Mouse (Mus musculus): ENCODE measurements at regions not wholly inside any gene's neighbourhood (a gene's known extent, or its start where the extent isn't known, plus 50 kb on each side); places are given as distances from the start of the nearest gene placed in this dataset.

DNA sequence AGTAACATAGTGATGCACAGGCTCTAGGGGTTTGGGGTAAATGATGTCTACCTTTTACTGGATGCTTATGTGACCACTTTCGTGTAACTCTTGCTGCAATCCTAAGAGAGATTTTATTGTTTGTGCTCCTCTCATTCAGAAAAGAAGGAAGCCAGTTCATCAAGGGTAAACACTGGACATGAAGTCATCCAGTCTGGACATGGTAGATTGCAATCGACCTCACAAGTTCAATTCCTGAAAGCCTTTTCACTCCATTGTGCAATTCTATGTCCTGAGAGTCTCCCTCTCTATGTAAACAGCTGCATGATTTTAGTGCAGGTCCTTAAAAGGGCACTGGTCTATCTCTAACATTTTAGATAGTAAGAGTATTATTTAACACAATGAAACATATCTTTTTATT is 73.5 kb upstream of the Gm16223 start:
- DNase-seq: no peak

DNA sequence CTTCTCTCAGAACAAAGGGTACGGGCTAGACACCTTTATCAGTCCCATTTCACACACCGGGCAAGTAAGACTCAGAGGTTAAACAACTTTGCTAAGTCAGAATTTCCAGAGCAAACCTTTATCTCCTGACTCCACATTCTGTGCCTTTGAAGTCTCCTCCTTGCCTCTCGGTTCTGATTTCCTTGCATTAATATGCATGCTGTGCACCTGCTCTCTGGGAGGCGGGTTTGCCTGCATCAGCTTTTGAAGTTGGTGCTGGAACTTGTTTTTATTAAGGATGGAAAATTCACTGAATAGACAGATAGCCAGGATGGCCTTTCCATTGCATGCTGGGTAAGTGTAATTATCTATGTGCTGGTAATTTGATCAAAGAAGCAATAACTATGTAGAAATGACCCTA is 84.2 kb upstream of the Gm16223 start:
- DNase-seq: no peak

GRCm38 (mm10) chr5:41975535-41975934 is 92.2 kb upstream of the Gm16223 start:
- no peak for DNase-seq

GRCm38 (mm10) chr5:41971201-41971600 is 96.6 kb upstream of the Gm16223 start:
- DNase-seq: peak; percentile 13

GRCm38 (mm10) chr5:41966958-41967357 is 100.8 kb upstream of the Gm16223 start:
- no peak for DNase-seq

GRCm38 (mm10) chr5:41947114-41947640 is 103.1 kb upstream of the Bod1l start:
- DNase-seq: peak; percentile 7

GRCm38 (mm10) chr5:41943399-41943798 is 99.3 kb upstream of the Bod1l start:
- no peak for DNase-seq

DNA sequence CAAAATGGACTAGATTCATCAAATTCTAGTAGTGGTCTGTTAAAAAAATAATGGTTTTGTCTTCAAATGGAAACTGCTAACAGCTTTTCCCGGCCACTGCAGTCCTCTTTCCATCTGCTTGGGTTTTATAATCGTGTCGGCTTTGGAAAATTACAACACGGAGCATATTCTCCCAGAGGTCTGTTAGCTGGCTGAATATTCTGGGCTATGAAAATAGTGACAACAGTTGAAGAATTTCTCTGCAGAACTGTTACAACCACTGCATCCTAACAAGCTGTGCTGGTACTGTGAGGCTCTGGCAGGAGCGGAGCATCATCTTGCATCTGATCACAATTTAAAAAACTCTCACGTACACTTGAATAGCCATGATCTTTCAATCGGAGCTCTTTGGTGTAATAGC is 98.0 kb upstream of the Bod1l start:
- DNase-seq: no peak

- DNase-seq: no peak
Observed at GRCm38 (mm10) chr5:41941216-41941615, 97.1 kb upstream of the Bod1l start.

DNA sequence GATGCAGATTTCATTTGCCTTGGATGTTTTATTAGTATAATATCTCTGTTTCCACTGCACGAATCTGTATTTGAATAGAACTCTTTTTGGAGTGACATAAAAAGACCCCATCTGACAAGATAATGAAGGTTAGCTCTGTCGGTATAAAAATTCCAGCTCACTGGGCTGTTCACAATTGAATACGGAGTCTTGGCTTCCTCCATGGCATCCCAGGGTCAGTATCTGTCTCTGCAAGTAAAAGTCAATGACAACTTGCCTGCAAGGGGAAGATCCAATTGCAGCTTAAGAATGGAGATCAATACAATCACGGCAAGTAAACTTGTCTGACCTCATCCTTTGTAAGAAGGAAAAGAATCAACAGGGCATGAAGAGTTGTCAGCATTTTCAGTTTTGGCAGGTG is 95.6 kb upstream of the Bod1l start:
- no peak for DNase-seq

GRCm38 (mm10) chr5:41910053-41910452 is 65.9 kb upstream of the Bod1l start:
- no peak for DNase-seq

GRCm38 (mm10) chr5:41907749-41908148 is 63.6 kb upstream of the Bod1l start:
- DNase-seq: no peak

DNA sequence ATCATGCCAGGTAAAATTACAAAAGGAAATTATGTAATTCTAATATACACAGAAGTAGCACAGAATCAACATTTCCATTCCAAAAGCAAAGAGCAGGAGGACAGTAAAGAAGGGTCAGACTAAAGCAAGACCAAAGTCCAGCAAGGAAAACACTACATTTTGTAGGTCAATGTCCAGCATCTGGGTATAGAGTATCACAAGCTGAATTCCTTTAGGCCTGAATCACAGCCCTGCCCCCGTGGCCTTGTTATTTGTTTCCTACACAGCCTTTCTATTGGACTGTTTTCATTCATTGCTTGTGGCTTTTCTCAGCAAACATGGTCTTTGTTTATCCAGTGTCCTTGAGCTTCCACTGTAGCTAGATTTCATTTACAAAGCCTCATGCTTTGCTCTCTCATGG is 60.4 kb upstream of the Bod1l start:
- DNase-seq: no peak

GRCm38 (mm10) chr5:41899237-41899636 is 55.1 kb upstream of the Bod1l start:
- no peak for DNase-seq

GRCm38 (mm10) chr5:41898748-41899147 is 54.6 kb upstream of the Bod1l start:
- no peak for DNase-seq

Data from kidney, postnatal 10 days (tissue).